Mouse (Mus musculus): ENCODE measurements around the gene Tmtc2.

- TF ChIP-seq POLR2A (IDR thresholded peaks at IDR 0.05; ENCODE audit: low read depth, low read length) (no peak), CTCF (IDR thresholded peaks at IDR 0.05; ENCODE audit: extremely low read depth, insufficient read depth, insufficient read length, insufficient replicate concordance) (no peak)
These were observed 174.9 kb downstream of the Tmtc2 start for GRCm38 (mm10) chr10:105399316-105399715.

All from spleen, adult 2 months (tissue).